Mouse (Mus musculus): ENCODE measurements around the gene Lgals9. TPM values are rescaled to one million over a fixed set of nuclear protein-coding genes. Genes with fewer than 3 reads are reported as not detected.
"Not testable (repeated sequence)": the region's sequence is repeated elsewhere in the genome, so short reads cannot be mapped to it uniquely, and the experiment has no call there.

Lgals9 gene
- polyA plus RNA-seq, 1 experiment from 2014 or later: 13.7 TPM

GRCm38 (mm10) chr11:79013056-79013455 lies 28.3 kb upstream of the Lgals9 start:
- H3K4me2 ChIP-seq (ENCODE audit: low read length): no peak overlapping the region
- no peak overlapping the region for H3K27ac ChIP-seq (replicated peaks; ENCODE audit: low read depth, low read length)
- peaks cover 5% of the 10 kb centered on the region; the same call in 1 of the 2 replicates for H3K36me3 ChIP-seq (ENCODE audit: control insufficient read depth, insufficient read depth, low read length)
- no peaks in the 10 kb centered on the region for H3K9me3 ChIP-seq (ENCODE audit: control insufficient read depth, low read length)
- ATAC-seq (ENCODE audit: low FRiP score, low TSS enrichment) (no peak), DNase-seq (no peak)
- no peak overlapping the region for H3K4me3 ChIP-seq (replicated peaks; ENCODE audit: low read depth, low read length)
- H3K9ac ChIP-seq (replicated peaks; ENCODE audit: low read length): no peak overlapping the region
- H3K27me3 ChIP-seq (ENCODE audit: control insufficient read depth, insufficient read depth, low read length): no peaks in the 10 kb centered on the region
- no peaks in the 10 kb centered on the region for H3K4me1 ChIP-seq (ENCODE audit: control insufficient read depth, insufficient read depth, low read length)

DNA sequence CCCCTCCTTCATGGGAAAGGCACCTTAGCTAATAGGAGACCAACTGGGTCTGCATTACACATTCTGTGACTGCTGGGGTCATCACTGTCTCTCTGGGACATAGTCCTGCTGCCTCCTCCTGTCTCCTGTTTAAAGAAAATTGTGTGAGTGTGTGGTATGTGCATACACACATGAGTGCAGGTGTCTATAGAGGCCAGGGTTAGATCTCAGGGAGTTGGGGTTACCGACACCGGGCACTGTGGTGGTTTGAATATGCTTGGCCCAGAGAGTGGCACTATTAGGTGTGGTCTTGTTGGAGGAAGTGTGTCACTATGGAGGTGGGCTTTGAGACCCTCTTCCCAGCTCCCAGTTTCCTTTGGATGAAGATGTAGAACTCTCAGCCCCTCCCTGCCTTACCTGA lies 27.8 kb upstream of the Lgals9 start:
- H3K36me3 ChIP-seq (ENCODE audit: control insufficient read depth, insufficient read depth, low read length): peaks cover 5% of the 10 kb centered on the region; the same call in 1 of the 2 replicates
- ATAC-seq (ENCODE audit: low FRiP score, low TSS enrichment): no peak
- H3K27me3 ChIP-seq (ENCODE audit: control insufficient read depth, insufficient read depth, low read length): no peaks in the 10 kb centered on the region
- H3K4me2 ChIP-seq (ENCODE audit: low read length): no peak overlapping the region
- no peak overlapping the region for H3K4me3 ChIP-seq (replicated peaks; ENCODE audit: low read depth, low read length)
- 92% methylated on average over 2 of the region's 2 CpGs for WGBS
- no peaks in the 10 kb centered on the region for H3K9me3 ChIP-seq (ENCODE audit: control insufficient read depth, low read length)
- H3K9ac ChIP-seq (replicated peaks; ENCODE audit: low read length): no peak overlapping the region
- H3K4me1 ChIP-seq (ENCODE audit: control insufficient read depth, insufficient read depth, low read length): no peaks in the 10 kb centered on the region
- no peak for DNase-seq
- no peak overlapping the region for H3K27ac ChIP-seq (replicated peaks; ENCODE audit: low read depth, low read length)

DNA sequence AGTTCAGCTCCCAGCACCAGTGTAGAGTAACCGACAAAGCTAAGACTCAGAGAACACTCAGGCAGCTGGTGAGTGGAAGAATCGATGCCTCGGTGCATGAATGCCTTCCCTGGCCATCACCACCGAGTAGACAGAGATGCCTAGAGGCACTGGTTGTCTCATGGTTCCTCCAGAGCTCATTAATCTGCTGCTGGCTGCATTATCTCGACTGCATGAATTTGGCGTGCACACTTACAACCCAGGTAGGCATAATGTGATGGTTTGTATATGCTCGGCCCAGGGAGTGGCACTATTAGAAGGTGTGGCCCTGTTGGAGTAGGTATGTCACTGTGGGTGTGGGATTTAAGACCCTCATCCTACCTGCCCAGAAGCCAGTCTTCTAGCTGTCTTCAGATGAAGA lies 24.1 kb upstream of the Lgals9 start:
- no peak overlapping the region for H3K9ac ChIP-seq (replicated peaks; ENCODE audit: low read length)
- H3K27ac ChIP-seq (replicated peaks; ENCODE audit: low read depth, low read length): no peak overlapping the region
- no peaks in the 10 kb centered on the region for H3K4me1 ChIP-seq (ENCODE audit: control insufficient read depth, insufficient read depth, low read length)
- H3K4me2 ChIP-seq (ENCODE audit: low read length): no peak overlapping the region
- H3K27me3 ChIP-seq (ENCODE audit: control insufficient read depth, insufficient read depth, low read length): no peaks in the 10 kb centered on the region
- H3K9me3 ChIP-seq (ENCODE audit: control insufficient read depth, low read length): no peaks in the 10 kb centered on the region
- ATAC-seq (ENCODE audit: low FRiP score, low TSS enrichment): no peak
- no peaks in the 10 kb centered on the region for H3K36me3 ChIP-seq (ENCODE audit: control insufficient read depth, insufficient read depth, low read length)
- H3K4me3 ChIP-seq (replicated peaks; ENCODE audit: low read depth, low read length): no peak overlapping the region
- DNase-seq: no peak
- WGBS: 85% methylated on average over 7 of the region's 7 CpGs

- no peaks in the 10 kb centered on the region for H3K9me3 ChIP-seq (ENCODE audit: control insufficient read depth, low read length)
- no peaks in the 10 kb centered on the region for H3K4me1 ChIP-seq (ENCODE audit: control insufficient read depth, insufficient read depth, low read length)
- H3K4me3 ChIP-seq (replicated peaks; ENCODE audit: low read depth, low read length): no peak overlapping the region
- no peak overlapping the region for H3K4me2 ChIP-seq (ENCODE audit: low read length)
- no peaks in the 10 kb centered on the region for H3K36me3 ChIP-seq (ENCODE audit: control insufficient read depth, insufficient read depth, low read length)
- 85% methylated on average over 6 of the region's 6 CpGs for WGBS
- no peak overlapping the region for H3K27ac ChIP-seq (replicated peaks; ENCODE audit: low read depth, low read length)
- no peak overlapping the region for H3K9ac ChIP-seq (replicated peaks; ENCODE audit: low read length)
- H3K27me3 ChIP-seq (ENCODE audit: control insufficient read depth, insufficient read depth, low read length): no peaks in the 10 kb centered on the region
- DNase-seq (no peak), ATAC-seq (ENCODE audit: low FRiP score, low TSS enrichment) (no peak)
Measured at GRCm38 (mm10) chr11:79008007-79008775, 23.4 kb upstream of the Lgals9 start.

DNA sequence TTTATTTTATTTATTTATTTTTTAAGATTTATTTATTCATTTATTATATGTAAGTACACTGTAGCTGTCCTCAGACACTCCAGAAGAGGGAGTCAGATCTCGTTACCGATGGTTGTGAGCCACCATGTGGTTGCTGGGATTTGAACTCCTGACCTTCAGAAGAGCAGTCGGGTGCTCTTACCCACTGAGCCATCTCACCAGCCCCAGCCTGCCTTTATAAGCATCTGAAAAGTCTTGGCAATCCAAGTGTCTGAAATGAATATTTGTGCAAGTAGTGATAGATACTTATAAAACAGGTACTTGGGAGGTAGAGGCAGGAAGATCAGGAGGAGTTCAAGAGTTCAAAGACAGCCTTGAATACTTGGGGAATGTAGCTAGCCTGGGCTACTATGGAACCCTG lies 22.6 kb upstream of the Lgals9 start:
- not testable (repeated sequence) for H3K36me3 ChIP-seq (ENCODE audit: control insufficient read depth, insufficient read depth, low read length); H3K27me3 ChIP-seq (ENCODE audit: control insufficient read depth, insufficient read depth, low read length); H3K9ac ChIP-seq (replicated peaks; ENCODE audit: low read length); H3K4me1 ChIP-seq (ENCODE audit: control insufficient read depth, insufficient read depth, low read length); H3K4me2 ChIP-seq (ENCODE audit: low read length); H3K4me3 ChIP-seq (replicated peaks; ENCODE audit: low read depth, low read length); ATAC-seq (ENCODE audit: low FRiP score, low TSS enrichment); H3K9me3 ChIP-seq (ENCODE audit: control insufficient read depth, low read length); DNase-seq; H3K27ac ChIP-seq (replicated peaks; ENCODE audit: low read depth, low read length)
- 91% methylated on average over 3 of the region's 3 CpGs for WGBS

- DNase-seq (no peak), ATAC-seq (ENCODE audit: low FRiP score, low TSS enrichment) (no peak)
- H3K9ac ChIP-seq (replicated peaks; ENCODE audit: low read length): no peak overlapping the region
- no peaks in the 10 kb centered on the region for H3K36me3 ChIP-seq (ENCODE audit: control insufficient read depth, insufficient read depth, low read length)
- H3K27me3 ChIP-seq (ENCODE audit: control insufficient read depth, insufficient read depth, low read length): no peaks in the 10 kb centered on the region
- no peaks in the 10 kb centered on the region for H3K4me1 ChIP-seq (ENCODE audit: control insufficient read depth, insufficient read depth, low read length)
- no peak overlapping the region for H3K4me3 ChIP-seq (replicated peaks; ENCODE audit: low read depth, low read length)
- WGBS: 77% methylated on average over 5 of the region's 5 CpGs
- no peak overlapping the region for H3K4me2 ChIP-seq (ENCODE audit: low read length)
- H3K27ac ChIP-seq (replicated peaks; ENCODE audit: low read depth, low read length): no peak overlapping the region
- H3K9me3 ChIP-seq (ENCODE audit: control insufficient read depth, low read length): no peaks in the 10 kb centered on the region
Measured at GRCm38 (mm10) chr11:79006417-79006816, 21.7 kb upstream of the Lgals9 start.

- WGBS: 87% methylated on average over 14 of the region's 14 CpGs
- Histone ChIP-seq H3K27ac (replicated peaks; ENCODE audit: low read depth, low read length) (no peak overlapping the region), H3K9ac (replicated peaks; ENCODE audit: low read length) (no peak overlapping the region), H3K4me1 (ENCODE audit: control insufficient read depth, insufficient read depth, low read length) (no peaks in the 10 kb centered on the region), H3K27me3 (ENCODE audit: control insufficient read depth, insufficient read depth, low read length) (no peaks in the 10 kb centered on the region), H3K36me3 (ENCODE audit: control insufficient read depth, insufficient read depth, low read length) (no peaks in the 10 kb centered on the region), H3K4me3 (replicated peaks; ENCODE audit: low read depth, low read length) (no peak overlapping the region), H3K4me2 (ENCODE audit: low read length) (no peak overlapping the region), H3K9me3 (ENCODE audit: control insufficient read depth, low read length) (no peaks in the 10 kb centered on the region)
- no peak for ATAC-seq (ENCODE audit: low FRiP score, low TSS enrichment)
- DNase-seq: no peak
Measured at GRCm38 (mm10) chr11:79005578-79006394, 21.0 kb upstream of the Lgals9 start.

GRCm38 (mm10) chr11:79003769-79004638 lies 19.3 kb upstream of the Lgals9 start:
- H3K27ac ChIP-seq (replicated peaks; ENCODE audit: low read depth, low read length): no peak overlapping the region
- DNase-seq: no peak

More at GRCm38 (mm10) chr11:79003769-79004638, 19.3 kb upstream of the Lgals9 start:
- no peaks in the 10 kb centered on the region for H3K36me3 ChIP-seq (ENCODE audit: control insufficient read depth, insufficient read depth, low read length)
- no peak for ATAC-seq (ENCODE audit: low FRiP score, low TSS enrichment)
- no peak overlapping the region for H3K4me3 ChIP-seq (replicated peaks; ENCODE audit: low read depth, low read length)
- H3K9me3 ChIP-seq (ENCODE audit: control insufficient read depth, low read length): no peaks in the 10 kb centered on the region
- no peak overlapping the region for H3K9ac ChIP-seq (replicated peaks; ENCODE audit: low read length)
- H3K4me2 ChIP-seq (ENCODE audit: low read length): no peak overlapping the region
- H3K4me1 ChIP-seq (ENCODE audit: control insufficient read depth, insufficient read depth, low read length): no peaks in the 10 kb centered on the region
- 88% methylated on average over 10 of the region's 10 CpGs for WGBS
- no peaks in the 10 kb centered on the region for H3K27me3 ChIP-seq (ENCODE audit: control insufficient read depth, insufficient read depth, low read length)

All from midbrain, embryonic 14.5 days (tissue).